Mouse (Mus musculus) heart, postnatal 0 days (tissue): ENCODE measurements at regions not wholly inside any gene's neighbourhood (a gene's known extent, or its start where the extent isn't known, plus 50 kb on each side); places are given as distances from the start of the nearest gene placed in this dataset.

Source experiments
- ATAC-seq: fragments of 200-750 bp; cut with Nextera tagmentation; 2 replicates; pipeline ENCODE4 v1.8.0; 2017; ENCODE audit warnings: low read depth, moderate number of reproducible peaks, moderate library complexity; ENCODE audit not compliant: insufficient read depth
- DNase-seq: peaks from one replicate; pipeline ENCODE4 v3.0.0-alpha.2; 2016; ENCODE audit warnings: low spot score
- H3K27ac ChIP-seq: fragments of 300-500 bp; sonication (generic); 2 replicates; pipeline ENCODE4 v1.5.1; 2014; ENCODE audit warnings: low read depth, mild to moderate bottlenecking
- H3K27me3 ChIP-seq: fragments of 300-500 bp; sonication (generic); 2 replicates; pipeline ENCODE4 v1.6.1; 2014; ENCODE audit warnings: low read length, mixed read lengths; ENCODE audit not compliant: control insufficient read depth, insufficient read depth
- H3K36me3 ChIP-seq: fragments of 300-500 bp; sonication (generic); replicated peaks from 2 replicates; pipeline ENCODE4 v1.6.1; 2014; ENCODE audit warnings: low read length, mixed read lengths; ENCODE audit not compliant: control insufficient read depth, insufficient read depth
- H3K4me1 ChIP-seq: fragments of 300-500 bp; sonication (generic); 2 replicates; pipeline ENCODE4 v1.6.1; 2014; ENCODE audit warnings: antibody characterized with exemption; ENCODE audit not compliant: control insufficient read depth, insufficient read depth
- H3K4me2 ChIP-seq: fragments of 300-500 bp; sonication (generic); 2 replicates; pipeline ENCODE4 v1.6.1; 2014; ENCODE audit warnings: low read depth, mild to moderate bottlenecking, low read length, moderate library complexity
- H3K4me3 ChIP-seq: fragments of 300-500 bp; sonication (generic); 2 replicates; pipeline ENCODE4 v1.5.1; 2014; ENCODE audit warnings: low read depth, low read length
- H3K9ac ChIP-seq: fragments of 300-500 bp; sonication (generic); replicated peaks from 2 replicates; pipeline ENCODE4 v1.6.1; 2014; ENCODE audit warnings: low read depth, low read length, mixed read lengths
- H3K9me3 ChIP-seq: fragments of 300-500 bp; sonication (generic); replicated peaks from 2 replicates; pipeline ENCODE4 v1.6.1; 2016; ENCODE audit warnings: low read length; ENCODE audit not compliant: control insufficient read depth
- CTCF ChIP-seq: IDR thresholded peaks from 2 replicates; pipeline ENCODE4 v1.5.1; 2016; ENCODE audit warnings: antibody characterized with exemption, control low read depth, low read depth
- EP300 ChIP-seq: IDR thresholded peaks from 2 replicates; pipeline ENCODE4 v1.6.1; 2016; ENCODE audit warnings: antibody characterized with exemption, low read depth
- WGBS: fragments of 180-500 bp; shearing (Covaris S2); extraction: QIAGEN DNeasy Blood & Tissue Kit; methylation state at CpG from one replicate; pipeline ENCODE4 v1.1.7; 2014; 5-methylcytosine and 5-hydroxymethylcytosine counted together

- no peaks in the 10 kb centered on the region for H3K9me3 ChIP-seq
- H3K9ac ChIP-seq = no peak overlapping the region
- no peaks in the 10 kb centered on the region for H3K4me1 ChIP-seq
- H3K4me3 ChIP-seq = no peak overlapping the region
- no peaks in the 10 kb centered on the region for H3K36me3 ChIP-seq
- no peak overlapping the region for H3K27ac ChIP-seq
- 69% methylated on average over 4 of the region's 4 CpGs for WGBS
- DNase-seq = no peak
- no peaks in the 10 kb centered on the region for H3K27me3 ChIP-seq
- ATAC-seq = no peak
- TF ChIP-seq EP300 = no peak
- no peak for TF ChIP-seq CTCF
- H3K4me2 ChIP-seq = no peak overlapping the region
These were observed 227.8 kb downstream of the Cyp26b1 start for GRCm38 (mm10) chr6:84365914-84366313.

- Histone ChIP-seq H3K4me1 (no peaks in the 10 kb centered on the region), H3K36me3 (no peaks in the 10 kb centered on the region), H3K9me3 (no peaks in the 10 kb centered on the region), H3K4me2 (no peak overlapping the region), H3K9ac (no peak overlapping the region), H3K27ac (no peak overlapping the region), H3K4me3 (no peak overlapping the region), H3K27me3 (no peaks in the 10 kb centered on the region)
- TF ChIP-seq CTCF = no peak
- TF ChIP-seq EP300 = no peak
- WGBS = 17% methylated on average over 2 of the region's 2 CpGs
- DNase-seq (no peak), ATAC-seq (no peak)
These were observed 228.7 kb downstream of the Cyp26b1 start for GRCm38 (mm10) chr6:84364964-84365363.

- Histone ChIP-seq H3K4me3 (no peak overlapping the region), H3K36me3 (no peaks in the 10 kb centered on the region), H3K9me3 (no peaks in the 10 kb centered on the region), H3K9ac (no peak overlapping the region), H3K4me1 (no peaks in the 10 kb centered on the region), H3K4me2 (no peak overlapping the region), H3K27ac (no peak overlapping the region), H3K27me3 (no peaks in the 10 kb centered on the region)
- ATAC-seq (no peak), DNase-seq (no peak)
- no peak for TF ChIP-seq CTCF
- no peak for TF ChIP-seq EP300
- 67% methylated on average over 1 of the region's 1 CpGs for WGBS
These were observed 231.4 kb downstream of the Cyp26b1 start for GRCm38 (mm10) chr6:84362331-84362730.

- TF ChIP-seq EP300 (no peak), CTCF (no peak)
These were observed 235.8 kb downstream of the Cyp26b1 start for GRCm38 (mm10) chr6:84357911-84358310.

GRCm38 (mm10) chr6:84353425-84354220 lies 240.1 kb downstream of the Cyp26b1 start:
- 75% methylated on average over 6 of the region's 6 CpGs for WGBS
- no peaks in the 10 kb centered on the region for H3K9me3 ChIP-seq
- no peak overlapping the region for H3K9ac ChIP-seq
- DNase-seq = no peak
- H3K27me3 ChIP-seq = no peaks in the 10 kb centered on the region
- no peak overlapping the region for H3K4me3 ChIP-seq
- H3K36me3 ChIP-seq = no peaks in the 10 kb centered on the region
- no peak overlapping the region for H3K4me2 ChIP-seq
- TF ChIP-seq CTCF = no peak
- no peak for TF ChIP-seq EP300
- no peaks in the 10 kb centered on the region for H3K4me1 ChIP-seq
- H3K27ac ChIP-seq = no peak overlapping the region
- ATAC-seq = no peak

More at GRCm38 (mm10) chr6:84357911-84358310, 235.8 kb downstream of the Cyp26b1 start:
- ATAC-seq = no peak
- no peaks in the 10 kb centered on the region for H3K27me3 ChIP-seq
- no peak overlapping the region for H3K27ac ChIP-seq
- no peaks in the 10 kb centered on the region for H3K4me1 ChIP-seq
- no peaks in the 10 kb centered on the region for H3K36me3 ChIP-seq
- H3K4me2 ChIP-seq = no peak overlapping the region
- WGBS = 75% methylated on average over 10 of the region's 10 CpGs
- no peak overlapping the region for H3K9ac ChIP-seq
- DNase-seq = no peak
- no peak overlapping the region for H3K4me3 ChIP-seq
- no peaks in the 10 kb centered on the region for H3K9me3 ChIP-seq

GRCm38 (mm10) chr6:84344936-84345335 lies 248.8 kb downstream of the Cyp26b1 start:
- Histone ChIP-seq H3K9ac (no peak overlapping the region), H3K9me3 (no peaks in the 10 kb centered on the region), H3K4me1 (no peaks in the 10 kb centered on the region), H3K27me3 (peaks cover 10% of the 10 kb centered on the region; the same call in 1 of the 2 replicates), H3K27ac (no peak overlapping the region), H3K36me3 (no peaks in the 10 kb centered on the region), H3K4me2 (no peak overlapping the region), H3K4me3 (no peak overlapping the region)
- WGBS = 85% methylated on average over 12 of the region's 12 CpGs
- TF ChIP-seq EP300 (no peak), CTCF (no peak)
- ATAC-seq (no peak), DNase-seq (no peak)
